13 mouse cellular contexts compared by ENCODE assay signal in genomic region chr9:32508118-32508517, GRCm38 (mm10). TPM values are rescaled to one million over a fixed set of nuclear protein-coding genes. Genes with fewer than 3 reads are reported as not detected.
DNase-seq lines count a peak whose midpoint lies in the region; ATAC-seq lines count a peak whose summit lies in the region.
"Had no signal": no experiment of that assay in that cellular context is flagged by ENCODE, and none has a peak within 500 bp of the region (broad histone marks: within the 10 kb centered on the region; RNA-seq: fewer than 3 reads in every experiment).

No protein-coding gene starts in this region.

- no peak overlapping the region for H3K9ac ChIP-seq in heart, embryonic 15.5 days
- H3K9ac ChIP-seq in hindbrain, embryonic 14.5 days = no peak overlapping the region
- H3K9ac ChIP-seq: hindbrain, embryonic 15.5 days; lung, embryonic 14.5 days had no signal

- no peak overlapping the region for H3K4me3 ChIP-seq in heart, embryonic 15.5 days
- H3K4me3 ChIP-seq in megakaryocyte, embryonic 14.5 days (replicated peaks) = peak overlapping the region; percentile 73
- no peak overlapping the region for H3K4me3 ChIP-seq in hindbrain, embryonic 14.5 days (replicated peaks; ENCODE audit: low read length)
- H3K4me3 ChIP-seq: erythroblast, embryonic 14.5 days; hindbrain, embryonic 15.5 days had no signal

- H3K9me3 ChIP-seq in heart, embryonic 15.5 days (replicated peaks) = no peaks in the 10 kb centered on the region
- no peaks in the 10 kb centered on the region for H3K9me3 ChIP-seq in megakaryocyte, embryonic 14.5 days
- no peaks in the 10 kb centered on the region for H3K9me3 ChIP-seq in hindbrain, embryonic 14.5 days (ENCODE audit: control insufficient read depth, low read length)
- H3K9me3 ChIP-seq: hindbrain, embryonic 15.5 days had no signal

- H3K4me1 ChIP-seq in heart, embryonic 15.5 days (replicated peaks) = peaks cover 25% of the 10 kb centered on the region
- H3K4me1 ChIP-seq in megakaryocyte, embryonic 14.5 days = peaks cover 100% of the 10 kb centered on the region
- H3K4me1 ChIP-seq in hindbrain, embryonic 14.5 days (replicated peaks; ENCODE audit: control insufficient read depth, insufficient read depth, low read length) = no peaks in the 10 kb centered on the region
- H3K4me1 ChIP-seq: hindbrain, embryonic 15.5 days had no signal

- H3K4me2 ChIP-seq in heart, embryonic 15.5 days = peak overlapping the region; percentile 21; the same call in 1 of the 2 replicates
- H3K4me2 ChIP-seq in hindbrain, embryonic 14.5 days (replicated peaks) = no peak overlapping the region
- H3K4me2 ChIP-seq: hindbrain, embryonic 15.5 days; lung, embryonic 14.5 days had no signal

- H3K27me3 ChIP-seq in heart, embryonic 15.5 days = no peaks in the 10 kb centered on the region
- no peaks in the 10 kb centered on the region for H3K27me3 ChIP-seq in megakaryocyte, embryonic 14.5 days (replicated peaks)
- no peaks in the 10 kb centered on the region for H3K27me3 ChIP-seq in hindbrain, embryonic 14.5 days (ENCODE audit: control insufficient read depth, insufficient read depth, low read length)
- H3K27me3 ChIP-seq: hindbrain, embryonic 15.5 days had no signal

- no peak for ATAC-seq in heart, embryonic 15.5 days (replicated peaks; ENCODE audit: insufficient number of reproducible peaks, insufficient read depth, low FRiP score, low read depth)
- no peak for ATAC-seq in megakaryocyte, adult 5-6 weeks (ENCODE audit: poor library complexity, severe bottlenecking)
- ATAC-seq in granulocyte monocyte progenitor cell, adult 5-6 weeks (replicated peaks; ENCODE audit: poor library complexity, severe bottlenecking) = peak; percentile 2
- ATAC-seq in megakaryocyte progenitor cell, adult 5-6 weeks (replicated peaks; ENCODE audit: poor library complexity) = peak; percentile 1; the same call in 1 of the 2 replicates
- no peak for ATAC-seq in hindbrain, embryonic 14.5 days (ENCODE audit: low FRiP score)

- DNase-seq in heart, postnatal 4 days = no peak
- DNase-seq in hindbrain, embryonic 14.5 days (ENCODE audit: low spot score) = no peak
- DNase-seq in right cerebral cortex, postnatal 36 days (ENCODE audit: low spot score in 2 of 2) = no peak
- DNase-seq: adrenal gland, postnatal 25 days; cerebellum, adult 9-11 months; lung, embryonic 14.5 days had no signal

- 55% methylated on average over 8 of the region's 8 CpGs for WGBS in heart, embryonic 15.5 days
- 82% methylated on average over 8 of the region's 8 CpGs for WGBS in hindbrain, embryonic 14.5 days

- H3K27ac ChIP-seq in heart, embryonic 15.5 days = peak overlapping the region; percentile 77
- H3K27ac ChIP-seq in hindbrain, embryonic 14.5 days = no peak overlapping the region
- H3K27ac ChIP-seq: hindbrain, embryonic 15.5 days had no signal

- no peaks in the 10 kb centered on the region for H3K36me3 ChIP-seq in heart, embryonic 15.5 days
- peaks cover 93% of the 10 kb centered on the region for H3K36me3 ChIP-seq in megakaryocyte, embryonic 14.5 days (replicated peaks; ENCODE audit: low read length)
- no peaks in the 10 kb centered on the region for H3K36me3 ChIP-seq in hindbrain, embryonic 14.5 days (replicated peaks; ENCODE audit: control insufficient read depth, insufficient read depth)
- H3K36me3 ChIP-seq: hindbrain, embryonic 15.5 days had no signal

RNA-seq across cellular contexts. Expression of gene Fli1, which starts 34.5 kb away (rescaled TPM):
- polyA plus RNA-seq in heart, embryonic 15.5 days (2015; fragmentation: Nextera tagmentation; extraction: Ambion mirVana) = 20.6 and 21.8 TPM in 2 replicates
- 10 to 100 TPM; 38.9 to 41.1 TPM for total RNA-seq in heart, postnatal 4 days (2021)
- polyA plus RNA-seq in megakaryocyte, embryonic 14.5 days (2012; ENCODE audit: insufficient read depth, low replicate concordance) = 20.8 and 61.7 TPM in 2 replicates
- 89.0 and 92.7 TPM in 2 replicates for total RNA-seq in megakaryocyte, adult 5-6 weeks (2015)
- 95.8 and 106 TPM in 2 replicates for total RNA-seq in megakaryocyte, adult 5-6 weeks (2017)
- 63.4 and 68.3 TPM in 2 replicates for total RNA-seq in granulocyte monocyte progenitor cell, adult 5-6 weeks (2014; fragmentation: Nextera tagmentation)
- 106 and 109 TPM in 2 replicates for total RNA-seq in granulocyte monocyte progenitor cell, adult 5-6 weeks (2017)
- total RNA-seq in megakaryocyte progenitor cell, adult 5-6 weeks (2015) = 80.2 and 93.2 TPM in 2 replicates
- 104 and 107 TPM in 2 replicates for total RNA-seq in megakaryocyte progenitor cell, adult 5-6 weeks (2017)
- 7.9 and 9.1 TPM in 2 replicates for polyA plus RNA-seq in hindbrain, embryonic 14.5 days (2014; fragmentation: Nextera tagmentation; extraction: Ambion mirVana)

Comparison
In these comparisons a context has a peak if more than half of its experiments do, and no peak if none do; other contexts are left out.
1. ATAC-seq: peak in granulocyte monocyte progenitor cell, adult 5-6 weeks (single experiment) and megakaryocyte progenitor cell, adult 5-6 weeks (single experiment); none in heart, embryonic 15.5 days (single experiment), megakaryocyte, adult 5-6 weeks (single experiment) and hindbrain, embryonic 14.5 days (single experiment).